In genomic region chr9:111460201-111460814, GRCm38 (mm10) we compare ENCODE assay signal across 9 mouse cellular contexts. TPM values are rescaled to one million over a fixed set of nuclear protein-coding genes. Genes with fewer than 3 reads are reported as not detected.
DNase-seq lines count a peak whose midpoint lies in the region; ATAC-seq and TF ChIP-seq lines count a peak whose summit lies in the region.
"Had no signal": no experiment of that assay in that cellular context is flagged by ENCODE, and none has a peak within 500 bp of the region (broad histone marks: within the 10 kb centered on the region; RNA-seq: fewer than 3 reads in every experiment).

No protein-coding gene starts in this region.

- peaks cover 20% of the 10 kb centered on the region for H3K4me1 ChIP-seq in embryonic facial prominence, embryonic 12.5 days
- H3K4me1 ChIP-seq in midbrain, embryonic 12.5 days = peaks cover 21% of the 10 kb centered on the region

- H3K27me3 ChIP-seq in Patski = no peaks in the 10 kb centered on the region
- H3K27me3 ChIP-seq in embryonic facial prominence, embryonic 12.5 days = no peaks in the 10 kb centered on the region
- 0 out of 2 replicates have a peak, but pooled peaks cover 8% of the 10 kb centered on the region for H3K27me3 ChIP-seq in midbrain, embryonic 12.5 days

- POLR2A ChIA-PET in Patski (lab: Charles Lee) = no interaction called here

- CTCF ChIA-PET in Patski (lab: Charles Lee) = no interaction called here

- DNase-seq in Patski (ENCODE audit: low read depth, low spot score) (no peak), adipocyte (ENCODE audit: low spot score) (no peak)
- peak; percentile 80 for DNase-seq in kidney, adult 9 months
- no peak for DNase-seq in frontal cortex, adult 2 months (ENCODE audit: extremely low spot score in 1 of 2, low spot score in 1 of 2)
- DNase-seq in left cerebral cortex, postnatal 36 days (ENCODE audit: low spot score in 2 of 2) = no peak
- DNase-seq in thymus, postnatal 14 days = no peak
- DNase-seq: lung, adult 2 months had no signal

- H3K4me3 ChIP-seq in embryonic facial prominence, embryonic 12.5 days = no peak overlapping the region
- no peak overlapping the region for H3K4me3 ChIP-seq in midbrain, embryonic 12.5 days

- in situ Hi-C loops in Patski (cut with MboI; ENCODE audit: low pct_unique_long_range_greater_than_20kb) = no loop called here

- no peak overlapping the region for H3K9ac ChIP-seq in embryonic facial prominence, embryonic 12.5 days
- H3K9ac ChIP-seq in midbrain, embryonic 12.5 days (replicated peaks) = no peak overlapping the region

- TF ChIP-seq CTCF in Patski (IDR thresholded peaks at IDR 0.05) = no peak

- intact Hi-C loops in left cerebral cortex, postnatal 36 days (cut with DNase I) = no loop called here

- peak; percentile 76 for ATAC-seq in Patski
- peak; percentile 81 for ATAC-seq in embryonic facial prominence, embryonic 12.5 days (ENCODE audit: insufficient number of reproducible peaks, insufficient read depth, low FRiP score, low TSS enrichment)
- ATAC-seq in midbrain, embryonic 12.5 days (ENCODE audit: low FRiP score, low read depth) = peak; percentile 94

- no peaks in the 10 kb centered on the region for H3K36me3 ChIP-seq in embryonic facial prominence, embryonic 12.5 days
- no peaks in the 10 kb centered on the region for H3K36me3 ChIP-seq in midbrain, embryonic 12.5 days

- H3K9me3 ChIP-seq in embryonic facial prominence, embryonic 12.5 days = no peaks in the 10 kb centered on the region
- H3K9me3 ChIP-seq in midbrain, embryonic 12.5 days = no peaks in the 10 kb centered on the region

- 23% methylated on average over 6 of the region's 6 CpGs for WGBS in embryonic facial prominence, embryonic 12.5 days
- 13% methylated on average over 6 of the region's 6 CpGs for WGBS in midbrain, embryonic 12.5 days

- H3K4me2 ChIP-seq in embryonic facial prominence, embryonic 12.5 days (replicated peaks) = no peak overlapping the region
- 0 out of 2 replicates have a peak overlapping the region, but pooled peaks have one; percentile 9 for H3K4me2 ChIP-seq in midbrain, embryonic 12.5 days (replicated peaks)

- no peak overlapping the region for H3K27ac ChIP-seq in embryonic facial prominence, embryonic 12.5 days
- H3K27ac ChIP-seq in midbrain, embryonic 12.5 days (replicated peaks) = peak overlapping the region; percentile 50; the same call in 1 of the 2 replicates

RNA-seq across cellular contexts. Expression of gene Dclk3, which starts 21.4 kb away (rescaled TPM):
- polyA plus RNA-seq in Patski (2021) = 48.7 TPM
- polyA plus RNA-seq in embryonic facial prominence, embryonic 12.5 days (2016; fragmentation: Nextera tagmentation; extraction: Ambion mirVana) = 2.9 and 3.5 TPM in 2 replicates
- polyA plus RNA-seq in midbrain, embryonic 12.5 days (2016; fragmentation: Nextera tagmentation; extraction: Ambion mirVana) = 0.85 and 1.0 TPM in 2 replicates
- 21.5 and 23.8 TPM in 2 replicates for polyA plus RNA-seq in frontal cortex, adult 2 months (2012; rRNA removed)
- total RNA-seq in left cerebral cortex, postnatal 36 days (2021) = 10 to 100 TPM; 53.8 to 57.3 TPM
